Mouse (Mus musculus): ENCODE measurements around the gene Car6.
A peak's percentile ranks its signal among the peaks of the same experiment; 100 is the strongest.

GRCm38 (mm10) chr4:150237636-150238361, 36.7 kb upstream of the Car6 start:
- TF ChIP-seq MAX (IDR thresholded peaks at IDR 0.05; ENCODE audit: low read depth): no peak
- TF ChIP-seq POLR2A (IDR thresholded peaks at IDR 0.05; ENCODE audit: insufficient read length, low read depth): peak; percentile 46
- TF ChIP-seq TCF3 (IDR thresholded peaks at IDR 0.05; ENCODE audit: insufficient read length, low read depth): no peak
- TF ChIP-seq CEBPB (IDR thresholded peaks at IDR 0.05; ENCODE audit: insufficient read depth, poor library complexity, severe bottlenecking): no peak
- no peak for TF ChIP-seq MYOG (IDR thresholded peaks at IDR 0.05; ENCODE audit: control insufficient read depth in 1 of 3, insufficient read depth in 1 of 3, insufficient read length in 2 of 3, low read depth in 2 of 3)
- peak; percentile 74 for TF ChIP-seq POLR2AphosphoS2 (IDR thresholded peaks at IDR 0.05; ENCODE audit: insufficient read length, low read depth)
